Mouse (Mus musculus): ENCODE data around the gene Brd4.

The Brd4 gene

DNA sequence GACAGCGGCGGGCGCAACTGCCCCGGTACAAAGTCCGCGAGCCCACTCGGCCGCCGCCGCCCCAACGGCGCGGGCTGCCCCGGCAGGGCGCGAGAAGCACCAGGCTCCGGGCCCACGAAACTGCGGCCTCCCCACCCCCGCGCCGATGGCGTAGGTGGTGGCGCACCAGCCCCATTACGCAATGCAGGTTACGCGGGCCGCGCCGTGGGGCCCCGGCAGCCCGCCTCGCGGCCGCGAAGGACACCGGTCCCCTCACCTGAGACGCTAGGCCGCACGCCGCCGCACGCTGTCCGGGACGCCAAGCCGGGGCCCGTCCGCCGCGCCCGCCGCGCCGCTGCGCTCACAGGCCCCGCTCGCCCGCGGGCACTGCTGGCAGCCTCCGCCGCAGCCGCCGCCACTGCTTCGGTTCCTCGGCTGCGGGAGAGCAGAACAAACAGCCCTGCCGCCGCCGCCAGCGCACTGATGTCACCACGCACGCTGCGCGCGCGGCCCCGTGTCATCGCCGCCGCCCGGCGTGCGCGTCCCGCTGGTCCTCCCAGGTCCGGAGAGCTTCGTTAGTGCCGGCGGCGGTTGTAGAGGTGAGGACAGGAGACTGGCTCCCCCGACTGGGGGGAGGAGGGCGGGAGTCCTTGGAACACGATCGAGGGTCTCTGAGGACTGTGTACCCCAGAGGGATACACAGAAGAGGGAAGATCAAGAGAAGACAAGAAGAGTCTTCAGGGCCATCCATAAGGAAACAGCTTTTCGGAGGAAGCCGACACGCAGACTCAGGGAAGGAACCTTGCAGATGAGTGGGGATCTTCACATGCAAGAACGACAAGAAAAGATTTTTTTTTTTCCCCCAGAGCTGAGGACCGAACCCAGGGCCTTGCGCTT lies at the start of gene Brd4:
Brd4 (minus strand) TSS at position 461 of the 876 bp plus-strand sequence.
- peak; percentile 78 to 92 for DNase-seq (ENCODE audit: low spot score in 2 of 2)

DNA sequence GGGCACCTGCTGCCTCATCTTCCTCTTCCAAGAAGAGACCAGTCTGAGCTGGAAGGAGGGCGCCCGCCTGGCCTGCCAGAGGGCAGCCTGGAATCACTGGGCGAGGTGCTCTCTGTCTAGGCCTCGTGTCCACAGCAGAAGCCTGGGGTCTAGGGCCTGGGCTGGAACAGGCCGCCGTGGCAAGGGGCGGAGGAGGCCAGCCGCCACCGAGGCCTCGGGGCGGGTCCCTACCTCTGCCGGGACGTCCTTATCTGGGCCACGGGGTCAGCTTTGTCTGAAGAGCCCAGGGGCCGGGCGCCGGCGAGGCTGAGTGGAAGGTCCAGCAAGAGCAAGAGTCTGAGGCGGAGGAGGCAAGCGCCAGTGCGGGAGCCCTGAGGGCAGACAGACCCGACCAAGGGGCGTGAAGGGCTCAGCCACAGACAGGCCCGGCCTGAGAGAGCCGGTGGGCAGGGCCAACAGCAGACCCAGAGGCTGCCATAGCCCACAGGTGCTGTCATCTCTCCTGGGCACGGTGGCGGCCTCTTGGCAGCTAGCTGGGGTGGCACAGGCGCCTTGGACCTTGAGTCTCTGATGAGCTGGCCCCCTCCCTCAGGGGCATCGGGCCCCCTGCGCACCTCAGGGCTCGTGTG lies 49.3 kb upstream of the Brd4 start:
- no peak for DNase-seq (ENCODE audit: low spot score in 2 of 2)

DNA sequence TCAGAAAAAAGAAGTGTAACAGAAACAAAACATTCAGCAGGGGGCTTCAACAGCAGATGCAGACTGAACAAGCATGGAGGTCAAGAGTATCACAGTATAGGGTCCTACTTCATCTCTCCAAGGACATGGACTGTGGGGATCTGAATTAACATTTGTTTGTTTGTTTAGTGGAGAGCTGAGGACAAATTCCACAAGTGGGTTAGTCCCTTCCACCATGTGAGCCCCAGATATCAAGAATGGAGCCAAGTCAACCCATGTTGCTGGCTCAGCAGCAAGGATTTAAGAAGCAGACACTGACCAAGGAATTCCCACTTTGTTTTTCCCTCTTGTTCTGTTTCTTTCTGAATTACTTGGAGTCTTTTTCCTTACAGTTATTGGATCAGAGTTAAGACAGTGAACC lies 43.0 kb upstream of the Brd4 start:
- no peak for DNase-seq (ENCODE audit: low spot score in 2 of 2)

DNA sequence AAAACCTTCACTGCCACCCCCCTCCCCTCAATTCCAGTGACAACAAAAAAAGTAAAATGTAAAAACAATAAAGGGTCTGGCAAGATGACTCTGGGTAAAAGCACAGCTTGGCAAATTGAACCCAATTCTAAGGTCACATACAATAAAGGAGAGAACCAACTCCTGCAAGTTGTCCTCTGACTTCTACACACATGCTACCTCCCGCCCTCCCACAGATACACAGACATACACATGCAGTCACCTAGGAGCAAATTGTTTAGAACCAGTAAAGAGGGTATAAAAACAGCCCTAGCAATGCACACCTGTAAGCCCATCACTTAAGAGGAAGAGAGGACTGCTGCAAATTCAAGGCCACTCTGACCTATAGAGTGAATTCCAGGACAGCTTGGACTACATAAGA lies 38.3 kb upstream of the Brd4 start:
- DNase-seq (ENCODE audit: low spot score in 2 of 2): no peak

DNA sequence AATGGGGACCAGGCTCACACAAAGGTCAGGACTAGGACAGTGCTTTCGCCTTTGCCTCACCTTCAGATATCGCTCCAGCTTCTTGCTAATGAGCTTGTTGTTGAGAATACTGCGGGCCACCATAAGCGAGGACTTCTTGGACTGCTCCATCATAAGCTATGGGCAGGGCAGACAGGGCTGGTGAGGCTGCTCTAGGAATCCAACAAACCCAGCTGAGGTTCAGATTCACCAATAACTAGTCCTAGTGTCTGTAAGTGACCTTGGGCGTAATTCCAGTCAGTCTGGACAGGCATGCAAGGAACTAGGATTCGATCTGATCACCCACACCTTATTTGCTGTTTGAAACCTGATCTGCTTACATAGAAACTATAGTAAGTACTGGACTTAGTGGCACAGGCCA lies 37.3 kb upstream of the Brd4 start:
- no peak for DNase-seq (ENCODE audit: low spot score in 2 of 2)

DNA sequence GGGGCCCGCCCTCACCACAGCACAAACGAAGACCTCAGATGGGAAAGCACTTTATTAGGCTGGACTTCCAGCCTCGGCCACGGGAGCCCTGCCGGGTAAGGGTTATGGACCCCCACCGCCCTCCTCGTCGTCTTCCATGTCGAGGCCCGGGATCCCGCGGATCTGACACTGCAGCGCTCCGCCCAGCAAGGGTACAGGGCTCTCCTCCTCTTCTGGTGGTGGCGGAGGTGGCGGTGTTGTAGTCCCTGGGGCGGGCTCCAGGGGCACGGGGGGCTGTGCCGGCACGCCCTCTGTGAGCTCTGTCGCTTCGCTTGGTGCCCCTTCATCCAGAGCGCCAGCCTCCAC lies 36.8 kb upstream of the Brd4 start:
- DNase-seq (ENCODE audit: low spot score in 2 of 2): no peak

DNA sequence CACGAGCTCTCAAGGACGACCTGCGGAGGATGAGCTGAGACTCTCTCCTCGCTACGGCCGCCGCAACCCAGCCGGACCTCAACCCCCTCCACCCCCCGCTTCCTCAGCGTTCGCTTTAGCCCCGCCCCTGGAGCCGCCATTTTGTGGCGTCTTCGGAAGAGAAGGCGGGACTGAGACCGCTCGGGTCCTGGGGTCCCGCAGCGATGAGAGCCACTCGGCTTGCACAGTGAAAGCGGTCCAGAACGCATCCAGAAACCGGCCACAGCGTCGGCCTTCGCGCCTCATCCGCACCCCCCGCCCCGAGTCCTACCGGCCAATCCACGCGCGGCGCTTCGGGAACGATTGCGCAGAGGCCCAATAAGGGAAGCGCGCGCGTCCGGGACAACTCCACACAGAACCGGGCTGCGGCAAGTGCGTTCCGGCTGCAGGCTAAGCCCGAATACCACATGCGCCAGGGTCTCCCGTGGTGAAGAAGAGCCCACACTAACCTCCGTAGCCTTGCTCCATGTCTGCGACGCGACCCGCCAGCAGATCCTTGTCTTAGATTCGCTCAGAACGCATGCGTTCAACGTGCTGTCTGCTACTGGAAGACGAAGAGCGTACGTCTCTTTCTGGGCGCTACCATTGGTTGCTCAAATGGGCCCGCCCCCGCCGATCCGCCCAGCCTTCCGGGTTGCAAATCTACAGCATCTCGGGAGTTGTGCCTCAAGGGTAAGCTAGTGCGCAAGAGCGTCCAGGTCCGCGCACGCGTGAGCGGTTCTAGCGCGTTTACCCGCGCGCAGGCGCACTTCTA lies 36.3 kb upstream of the Brd4 start, which contains the start of gene Akap8:
Akap8 (minus strand) TSS at position 642 of the 793 bp plus-strand sequence.
- peak; percentile 88 to 96 for DNase-seq (ENCODE audit: low spot score in 2 of 2)

DNA sequence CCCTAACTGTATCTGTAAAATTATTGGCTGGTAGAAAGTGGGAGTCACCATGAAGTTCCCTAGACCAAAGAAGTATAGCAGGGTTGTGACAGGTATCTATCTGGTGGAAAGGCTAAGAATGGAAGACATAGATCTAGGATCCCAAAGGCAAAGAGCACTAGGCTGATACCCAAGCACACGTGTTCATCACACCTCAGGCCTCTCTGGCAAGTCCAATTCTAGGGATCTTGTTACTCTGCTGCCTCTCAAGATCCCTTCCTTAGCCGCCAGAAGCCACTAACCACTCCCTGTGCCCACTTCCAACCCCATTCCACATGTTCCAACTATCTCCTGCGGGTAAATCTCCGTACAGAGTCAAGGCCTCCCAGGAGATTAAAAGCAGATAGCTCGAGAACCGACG lies 35.4 kb upstream of the Brd4 start:
- DNase-seq (ENCODE audit: low spot score in 2 of 2): no peak

DNA sequence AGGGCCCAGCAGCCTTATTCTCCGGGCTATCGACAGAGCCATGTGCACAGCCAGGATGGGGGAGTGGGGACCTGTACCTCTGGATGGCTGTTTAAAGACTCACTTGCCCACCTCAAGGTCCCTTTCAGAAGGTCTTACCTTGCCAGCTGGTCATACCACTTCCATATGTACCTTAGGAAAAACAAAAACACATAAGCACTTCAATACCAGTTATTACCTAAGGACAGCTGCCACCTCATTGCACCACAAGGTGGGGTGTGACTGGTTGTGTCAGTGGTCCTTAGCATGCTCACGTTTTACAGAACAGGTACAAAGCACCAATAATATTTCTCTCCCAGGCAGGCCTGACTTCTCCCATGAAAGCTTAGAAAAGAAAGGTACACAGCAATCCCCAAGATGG lies 33.2 kb upstream of the Brd4 start:
- no peak for DNase-seq (ENCODE audit: low spot score in 2 of 2)

DNA sequence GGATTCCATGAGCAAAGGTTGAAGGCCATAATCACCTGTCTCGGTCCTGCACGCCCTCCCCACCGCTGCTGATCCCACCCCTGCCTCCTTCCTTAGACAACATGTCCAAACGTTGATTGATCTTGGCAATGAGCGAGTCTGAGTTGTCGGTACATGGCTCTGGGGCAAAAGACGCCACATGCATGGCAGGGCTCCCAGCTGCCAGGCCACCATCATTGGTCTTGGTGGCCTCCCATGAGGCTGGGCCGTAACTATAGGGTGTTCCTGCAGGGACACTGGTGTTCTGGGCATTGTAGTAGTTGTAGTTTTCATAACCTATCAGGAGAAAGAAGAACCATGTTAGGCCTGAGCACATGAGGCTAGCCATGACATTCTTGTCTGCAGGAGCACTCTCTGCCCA lies 32.5 kb upstream of the Brd4 start:
- DNase-seq (ENCODE audit: low spot score in 2 of 2): no peak

DNA sequence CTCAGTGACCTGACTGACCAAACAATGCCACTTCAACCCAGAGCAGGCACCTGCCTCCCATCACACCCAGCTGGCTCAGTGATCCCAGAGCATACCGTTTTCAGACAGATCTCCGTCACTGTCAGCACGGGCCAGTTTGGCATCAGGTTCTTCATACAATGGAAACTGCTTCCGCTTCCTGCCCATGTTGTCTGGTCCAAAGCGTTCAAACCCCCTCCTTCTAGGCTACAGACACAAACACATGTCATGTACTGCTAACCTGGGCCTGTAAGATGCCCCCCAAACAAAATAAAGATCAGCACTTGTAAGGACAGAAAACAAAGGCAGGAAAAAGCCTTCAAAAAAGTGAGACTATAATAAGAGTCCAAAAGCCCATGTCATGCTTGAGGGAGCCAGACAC lies 31.0 kb upstream of the Brd4 start:
- no peak for DNase-seq (ENCODE audit: low spot score in 2 of 2)

DNA sequence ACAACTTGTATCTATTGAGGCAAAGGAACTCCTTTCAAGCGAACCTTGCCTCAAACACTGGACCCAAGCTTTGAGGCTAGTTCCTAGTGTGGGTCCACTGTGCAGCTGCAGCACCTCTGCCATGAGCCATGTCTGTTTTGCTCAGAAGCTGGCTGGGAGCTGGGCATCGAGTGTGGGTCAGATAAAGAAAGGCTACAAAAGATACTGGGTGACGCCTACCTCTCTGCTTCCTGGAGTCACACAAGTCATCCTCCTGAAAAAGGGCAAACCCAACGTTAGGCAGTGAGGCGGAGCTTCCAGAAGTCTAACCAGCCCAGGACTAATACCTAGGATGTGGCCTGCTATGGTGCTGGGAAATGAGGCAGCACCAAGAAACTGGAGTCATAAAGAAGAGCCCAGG lies 29.4 kb upstream of the Brd4 start:
- DNase-seq (ENCODE audit: low spot score in 2 of 2): no peak

DNA sequence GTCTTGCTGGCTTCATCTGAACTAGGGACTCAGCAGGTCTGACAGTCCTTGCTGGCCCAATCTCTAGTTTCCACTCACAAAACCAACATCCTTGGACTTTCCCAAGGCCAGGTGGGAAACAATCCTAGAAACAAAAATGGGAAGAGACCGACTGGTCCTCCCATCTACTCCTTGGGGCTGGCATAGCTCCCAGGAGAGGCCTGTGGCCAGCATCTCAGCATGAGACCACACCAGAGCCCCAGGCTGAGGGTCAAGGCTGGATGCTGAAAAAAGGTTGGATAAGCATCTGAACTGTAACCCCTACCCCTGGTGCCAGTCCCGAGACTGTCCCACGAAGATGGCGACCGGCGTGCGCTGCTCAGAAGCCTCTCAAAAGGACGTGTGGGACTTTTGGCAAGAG lies 28.3 kb upstream of the Brd4 start:
- no peak for DNase-seq (ENCODE audit: low spot score in 2 of 2)

DNA sequence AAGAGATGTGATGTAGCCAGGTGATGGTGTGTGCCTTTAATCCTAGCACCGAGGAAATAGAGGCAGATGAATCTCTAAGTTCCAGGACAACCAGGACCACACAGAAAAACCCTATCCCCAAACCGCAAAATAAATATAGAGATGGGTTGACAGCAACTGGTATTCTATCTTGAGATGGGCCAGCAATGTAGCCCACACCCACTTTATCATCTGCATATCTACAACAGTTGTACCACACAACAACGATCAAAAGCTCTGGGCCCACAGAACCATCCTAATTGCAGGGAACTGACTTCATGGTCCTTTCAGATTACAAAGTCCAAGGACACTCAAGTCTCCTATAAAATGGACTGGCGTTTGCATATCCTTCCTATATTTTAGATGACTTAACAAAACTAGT lies 23.4 kb upstream of the Brd4 start:
- no peak for DNase-seq (ENCODE audit: low spot score in 2 of 2)

DNA sequence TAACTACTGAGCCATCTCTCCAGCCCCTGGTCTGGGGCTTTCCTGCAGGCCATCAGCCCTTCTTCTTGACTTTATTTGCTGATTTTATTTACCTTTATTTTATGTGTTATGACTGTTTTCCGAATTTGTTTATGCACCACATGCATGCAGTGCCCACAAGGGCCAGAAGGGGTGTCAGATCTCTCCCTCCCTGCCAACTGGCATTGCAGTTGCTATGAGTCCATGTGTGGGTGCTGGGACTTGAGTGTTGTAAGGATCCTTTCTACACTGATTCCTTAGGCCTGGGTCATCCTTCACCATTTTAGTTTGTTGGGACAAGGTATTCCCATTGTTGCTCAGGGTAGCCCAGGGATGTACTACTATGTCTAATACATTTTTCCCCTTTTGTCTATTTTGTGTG lies 13.6 kb upstream of the Brd4 start:
- no peak for DNase-seq (ENCODE audit: low spot score in 2 of 2)

DNA sequence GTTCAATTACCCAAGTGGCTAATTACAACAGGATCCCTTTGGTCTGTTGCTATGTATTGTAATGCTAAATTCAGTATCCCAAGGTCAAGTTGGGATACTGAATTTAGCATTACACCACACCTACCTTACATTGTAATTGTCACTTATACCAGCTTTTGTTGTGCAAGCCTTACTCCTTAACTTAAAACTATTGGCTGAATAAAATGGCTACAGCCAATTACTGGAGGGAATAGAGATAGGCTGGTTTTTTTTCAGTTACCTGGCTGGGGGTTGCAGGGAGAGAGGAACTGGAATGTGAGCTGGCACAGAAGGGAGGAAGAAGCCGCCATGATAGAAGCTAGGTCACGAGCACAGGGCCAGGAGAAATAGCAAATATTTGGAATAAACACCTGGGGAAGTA lies 11.4 kb upstream of the Brd4 start:
- no peak for DNase-seq (ENCODE audit: low spot score in 2 of 2)

DNA sequence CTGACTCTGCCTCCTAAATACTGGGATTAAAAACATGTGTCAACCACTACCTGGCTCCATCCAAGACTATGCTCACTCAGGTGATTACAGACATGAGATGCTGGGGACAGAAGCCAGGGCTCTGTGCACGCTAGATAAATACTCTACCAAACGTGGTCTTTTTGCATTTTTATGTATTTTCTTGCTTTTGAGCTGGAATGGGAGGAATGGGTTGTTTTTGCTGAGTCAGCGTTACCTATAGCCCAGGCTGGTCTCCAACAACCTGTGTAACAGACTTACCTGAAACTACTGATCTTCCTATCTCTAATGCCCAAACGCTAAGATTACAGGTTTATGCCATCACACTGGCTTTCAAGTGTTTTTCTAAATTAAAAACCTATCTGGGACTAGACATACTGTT lies 10.6 kb upstream of the Brd4 start:
- DNase-seq (ENCODE audit: low spot score in 2 of 2): no peak

DNA sequence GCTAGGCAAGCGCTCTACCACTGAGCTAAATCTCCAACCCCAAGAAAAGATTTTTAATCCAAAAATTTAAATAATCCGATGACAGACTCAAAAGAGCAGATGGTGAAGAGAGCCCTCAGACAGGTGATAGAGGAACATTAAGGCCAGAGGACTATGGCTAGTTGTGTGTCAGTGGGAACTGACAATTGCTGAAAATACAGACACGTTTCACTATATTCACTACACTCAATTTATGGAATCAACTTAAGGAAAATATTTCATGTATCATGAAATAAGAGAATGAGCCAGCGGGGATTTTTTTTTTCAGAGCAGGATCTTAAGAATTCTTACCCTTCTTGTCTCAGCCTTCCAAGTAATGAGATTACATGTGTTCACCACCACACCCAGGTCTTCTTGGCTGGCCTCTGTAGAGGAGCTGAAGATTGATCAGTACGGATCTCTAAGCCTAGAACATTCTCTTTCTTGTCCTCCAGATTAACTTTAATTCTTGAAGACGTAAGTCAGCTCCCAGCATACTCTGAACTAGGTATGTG lies 682 bp upstream of the Brd4 start:
- DNase-seq (ENCODE audit: low spot score in 2 of 2): no peak

DNA sequence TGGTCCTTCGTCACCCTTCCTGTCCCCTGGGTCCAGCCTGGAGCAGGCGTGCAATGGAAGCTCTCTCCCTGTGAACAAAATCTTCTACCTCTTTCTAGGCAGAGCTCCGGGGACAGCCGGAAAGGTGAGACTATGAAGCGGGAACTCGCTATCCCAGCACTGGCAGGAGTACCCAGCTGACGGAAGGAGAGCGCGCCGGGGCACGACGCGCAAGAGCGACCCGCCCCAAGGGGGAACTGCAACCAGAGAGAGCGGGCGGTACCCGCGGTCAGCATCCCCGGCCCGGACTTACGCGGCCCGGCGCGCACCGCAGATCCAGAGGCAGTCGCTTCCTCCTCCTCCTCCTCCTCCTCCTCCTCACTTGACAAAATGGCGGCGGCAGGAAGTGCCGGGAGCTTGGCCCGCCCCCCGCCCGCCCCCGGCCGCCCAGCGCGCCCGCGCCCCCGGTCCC lies 726 bp downstream of the Brd4 start:
- peak; percentile 23 to 42 for DNase-seq (ENCODE audit: low spot score in 2 of 2)

DNA sequence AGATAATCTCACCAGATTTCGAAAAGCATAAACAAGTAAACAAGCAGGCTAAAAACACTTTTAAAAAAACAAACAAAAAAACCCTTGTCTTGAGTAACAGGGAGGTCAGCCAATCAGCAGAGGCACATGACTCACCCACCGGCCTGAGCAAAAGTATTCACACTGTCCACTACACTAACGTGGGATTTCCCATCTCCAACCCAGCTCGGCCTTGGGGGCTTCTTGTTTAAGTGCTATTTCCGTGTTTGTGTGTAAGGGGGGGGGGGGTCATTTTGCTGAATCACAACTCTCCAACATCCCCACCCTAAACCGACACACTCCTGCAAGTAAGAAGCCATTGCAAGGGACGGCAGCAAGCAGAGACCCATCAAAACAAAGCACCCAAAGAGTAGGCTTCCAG lies 1.2 kb downstream of the Brd4 start:
- no peak for DNase-seq (ENCODE audit: low spot score in 2 of 2)

DNA sequence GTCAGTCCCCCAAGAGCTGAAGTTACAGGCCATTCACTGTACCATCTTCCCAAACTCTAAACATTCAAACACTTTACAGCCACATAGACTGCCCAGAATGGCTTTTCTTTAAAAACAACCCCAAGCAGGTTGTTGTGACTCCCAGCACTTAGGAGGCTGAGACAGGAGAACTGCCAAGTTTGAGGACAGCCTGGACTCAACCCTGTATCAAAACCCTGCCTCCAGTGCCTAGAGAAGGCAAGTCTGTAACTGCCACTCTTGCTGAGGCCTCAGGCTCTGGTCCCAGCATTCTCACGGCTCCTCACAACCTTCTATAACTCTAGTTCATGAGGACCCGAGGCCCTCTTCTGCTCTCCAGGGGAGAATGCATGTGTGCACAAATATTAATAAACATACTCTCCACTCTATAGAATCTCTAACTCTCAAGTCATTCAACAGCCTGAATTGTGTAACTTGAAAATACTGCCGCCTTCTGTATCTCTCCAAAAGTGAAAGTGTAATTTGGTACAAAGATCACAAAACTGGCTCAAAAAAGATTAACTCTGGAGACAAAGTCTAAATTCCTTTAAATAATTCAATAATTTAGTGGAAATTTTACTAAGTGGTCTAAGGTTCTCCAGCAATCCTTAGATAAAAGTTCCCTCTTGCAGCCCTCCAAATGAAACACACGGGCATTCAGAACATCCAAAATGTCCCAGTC lies 2.8 kb downstream of the Brd4 start:
- no peak for DNase-seq (ENCODE audit: low spot score in 2 of 2)

DNA sequence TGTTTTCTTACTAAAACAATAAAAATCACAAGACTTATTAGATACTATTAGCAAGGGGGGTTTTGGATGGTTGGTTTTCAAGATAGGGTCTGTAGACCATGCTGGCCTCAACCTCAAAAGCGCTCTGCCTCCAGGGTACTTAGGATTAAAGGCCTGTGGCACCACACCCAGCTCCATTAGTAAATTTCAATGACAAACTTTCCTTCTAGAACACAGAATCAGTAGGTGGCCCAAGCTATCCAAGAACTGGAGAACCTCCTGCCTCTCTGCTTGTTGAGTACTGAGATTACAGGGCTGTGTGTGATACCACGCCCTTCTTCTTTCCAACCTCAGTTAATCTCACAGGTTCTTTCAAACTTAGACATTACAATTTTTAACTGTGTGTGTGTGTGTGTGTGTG lies 3.4 kb downstream of the Brd4 start:
- DNase-seq (ENCODE audit: low spot score in 2 of 2): no peak
